Mouse (Mus musculus) bone marrow, adult 2 months (tissue): ENCODE data around the gene Vmp1.

ENCODE experiments used
- CTCF ChIP-seq: fragments of 200-500 bp; IDR thresholded peaks from 2 replicates; pipeline ENCODE4 v1.5.1; 2011; ENCODE audit warnings: low read length, control low read depth; ENCODE audit not compliant: control insufficient read depth, insufficient read depth
- POLR2A ChIP-seq: fragments of 200-500 bp; IDR thresholded peaks from 2 replicates; pipeline ENCODE4 v1.6.1; 2011; ENCODE audit warnings: low read depth, mild to moderate bottlenecking, control low read depth, low read length, borderline replicate concordance; ENCODE audit not compliant: control insufficient read depth

GRCm38 (mm10) chr11:86594188-86594876, 89.3 kb downstream of the Vmp1 start:
- TF ChIP-seq CTCF (no peak), POLR2A (no peak)
